Mouse (Mus musculus) heart, postnatal 0 days (tissue): ENCODE data around the gene Olfr69.

Experiments
- CTCF ChIP-seq: IDR thresholded peaks from 2 replicates; pipeline ENCODE4 v1.5.1; 2016; ENCODE audit warnings: antibody characterized with exemption, control low read depth, low read depth
- EP300 ChIP-seq: IDR thresholded peaks from 2 replicates; pipeline ENCODE4 v1.6.1; 2016; ENCODE audit warnings: antibody characterized with exemption, low read depth

GRCm38 (mm10) chr7:103810746-103811145 is 39.4 kb upstream of the Olfr69 start:
- TF ChIP-seq CTCF, result no peak
- TF ChIP-seq EP300, result no peak
